Mouse (Mus musculus): ENCODE measurements around the gene Kdm4d.
A peak's percentile ranks its signal among the peaks of the same experiment; 100 is the strongest.
"Not testable (repeated sequence)": the region's sequence is repeated elsewhere in the genome, so short reads cannot be mapped to it uniquely, and the experiment has no call there.

Kdm4d gene

GRCm38 (mm10) chr9:14500023-14500915 is at the start of gene Kdm4d, which contains the start of gene Cwc15:
Gene Kdm4d (minus strand): TSS chr9:14500482.
Gene Cwc15 (plus strand): TSS chr9:14500617.
- peak; percentile 90 to 92 for DNase-seq (ENCODE audit: low spot score in 2 of 2)

- no peak for DNase-seq (ENCODE audit: low spot score in 2 of 2)
Observed at GRCm38 (mm10) chr9:14548366-14548761, 48.1 kb upstream of the Kdm4d start.

GRCm38 (mm10) chr9:14547584-14548365 is 47.5 kb upstream of the Kdm4d start:
- DNase-seq (ENCODE audit: low spot score in 2 of 2): no peak

- no peak for DNase-seq (ENCODE audit: low spot score in 2 of 2)
Observed at GRCm38 (mm10) chr9:14544034-14544757, 43.9 kb upstream of the Kdm4d start.

- DNase-seq (ENCODE audit: low spot score in 2 of 2): no peak
Observed at GRCm38 (mm10) chr9:14534833-14535456, 34.7 kb upstream of the Kdm4d start.

GRCm38 (mm10) chr9:14533659-14534058 is 33.4 kb upstream of the Kdm4d start:
- no peak for DNase-seq (ENCODE audit: low spot score in 2 of 2)

- no peak for DNase-seq (ENCODE audit: low spot score in 2 of 2)
Observed at GRCm38 (mm10) chr9:14532283-14532682, 32.0 kb upstream of the Kdm4d start.

- DNase-seq (ENCODE audit: low spot score in 2 of 2): no peak
Observed at GRCm38 (mm10) chr9:14530004-14530403, 29.7 kb upstream of the Kdm4d start.

GRCm38 (mm10) chr9:14523408-14524043 is 23.2 kb upstream of the Kdm4d start:
- DNase-seq (ENCODE audit: low spot score in 2 of 2): peak; percentile 70 to 82

- no peak for DNase-seq (ENCODE audit: low spot score in 2 of 2)
Observed at GRCm38 (mm10) chr9:14521695-14522094, 21.4 kb upstream of the Kdm4d start.

GRCm38 (mm10) chr9:14520971-14521670 is 20.8 kb upstream of the Kdm4d start:
- DNase-seq (ENCODE audit: low spot score in 2 of 2): no peak

- no peak for DNase-seq (ENCODE audit: low spot score in 2 of 2)
Observed at GRCm38 (mm10) chr9:14518105-14518504, 17.8 kb upstream of the Kdm4d start.

- no peak for DNase-seq (ENCODE audit: low spot score in 2 of 2)
Observed at GRCm38 (mm10) chr9:14517296-14517695, 17.0 kb upstream of the Kdm4d start.

GRCm38 (mm10) chr9:14512633-14513445 is 12.6 kb upstream of the Kdm4d start:
- DNase-seq (ENCODE audit: low spot score in 2 of 2): no peak

- no peak for DNase-seq (ENCODE audit: low spot score in 2 of 2)
Observed at GRCm38 (mm10) chr9:14500916-14501424, 688 bp upstream of the Kdm4d start.

GRCm38 (mm10) chr9:14498896-14499705 is 1.2 kb downstream of the Kdm4d start:
- no peak for DNase-seq (ENCODE audit: low spot score in 2 of 2)

- DNase-seq (ENCODE audit: low spot score in 2 of 2): not testable (repeated sequence)
Observed at GRCm38 (mm10) chr9:14463668-14464067, 36.6 kb downstream of the Kdm4d start.

GRCm38 (mm10) chr9:14462536-14462935 is 37.7 kb downstream of the Kdm4d start:
- DNase-seq (ENCODE audit: low spot score in 2 of 2): not testable (repeated sequence)
